ENCODE assay signal across 22 mouse cellular contexts in the genomic region with DNA sequence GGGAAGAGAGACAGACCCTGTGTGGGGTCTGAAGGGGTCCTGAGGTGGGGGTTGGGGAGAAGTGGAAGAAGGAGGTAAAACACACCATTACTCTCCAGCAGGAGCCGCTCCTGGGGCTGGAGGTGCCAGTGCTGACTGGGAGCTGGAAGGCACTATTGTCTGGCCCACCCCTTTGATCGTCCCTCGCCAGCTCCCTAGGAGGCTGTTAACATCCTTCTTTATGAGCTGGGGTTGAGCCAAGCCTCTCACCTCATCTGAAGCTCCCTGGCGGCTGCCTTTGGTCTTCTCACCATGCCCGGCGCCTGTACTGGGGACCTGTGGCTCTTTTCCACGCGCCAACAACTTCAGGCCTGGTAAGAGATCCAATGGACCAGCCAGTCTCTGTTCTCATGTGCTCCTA. TPM values are rescaled to one million over a fixed set of nuclear protein-coding genes. Genes with fewer than 3 reads are reported as not detected.
DNase-seq lines count a peak whose midpoint lies in the region; ATAC-seq and TF ChIP-seq lines count a peak whose summit lies in the region.
"Had no signal": no experiment of that assay in that cellular context is flagged by ENCODE, and none has a peak within 500 bp of the region (broad histone marks: within the 10 kb centered on the region; RNA-seq: fewer than 3 reads in every experiment).

No protein-coding gene starts in this region.

- peaks cover 55% of the 10 kb centered on the region for H3K4me1 ChIP-seq in hindbrain, embryonic 10.5 days (replicated peaks)
- H3K4me1 ChIP-seq in hindbrain, postnatal 0 days (ENCODE audit: insufficient read depth, low read length) = peaks cover 5% of the 10 kb centered on the region; the same call in 1 of the 2 replicates
- H3K4me1 ChIP-seq in E14TG2a.4 (replicated peaks; ENCODE audit: low read depth, low read length) = peaks cover 78% of the 10 kb centered on the region
- H3K4me1 ChIP-seq in embryonic facial prominence, embryonic 13.5 days = peaks cover 29% of the 10 kb centered on the region
- H3K4me1 ChIP-seq in midbrain, embryonic 11.5 days (ENCODE audit: control insufficient read depth, insufficient read depth, low read length) = no peaks in the 10 kb centered on the region
- H3K4me1 ChIP-seq: liver, embryonic 13.5 days had no signal

- peaks cover 56% of the 10 kb centered on the region for H3K27me3 ChIP-seq in hindbrain, embryonic 10.5 days (ENCODE audit: insufficient read depth, poor library complexity, severe bottlenecking)
- no peaks in the 10 kb centered on the region for H3K27me3 ChIP-seq in hindbrain, postnatal 0 days (ENCODE audit: insufficient read depth, low read length)
- H3K27me3 ChIP-seq in E14TG2a.4 (ENCODE audit: insufficient read depth, low read length) = peaks cover 17% of the 10 kb centered on the region; the same call in 1 of the 2 replicates
- 0 out of 2 replicates have a peak, but pooled peaks cover 4% of the 10 kb centered on the region for H3K27me3 ChIP-seq in embryonic facial prominence, embryonic 13.5 days
- H3K27me3 ChIP-seq in midbrain, embryonic 11.5 days (ENCODE audit: control insufficient read depth, insufficient read depth, low read length) = no peaks in the 10 kb centered on the region
- H3K27me3 ChIP-seq: lung, embryonic 15.5 days; neural tube, embryonic 15.5 days had no signal

- H3K9me3 ChIP-seq in hindbrain, embryonic 10.5 days = no peaks in the 10 kb centered on the region
- H3K9me3 ChIP-seq in hindbrain, postnatal 0 days (ENCODE audit: low read length) = no peaks in the 10 kb centered on the region
- no peaks in the 10 kb centered on the region for H3K9me3 ChIP-seq in E14TG2a.4 (ENCODE audit: low read length)
- H3K9me3 ChIP-seq in embryonic facial prominence, embryonic 13.5 days = no peaks in the 10 kb centered on the region
- no peaks in the 10 kb centered on the region for H3K9me3 ChIP-seq in midbrain, embryonic 11.5 days (ENCODE audit: control insufficient read depth, low read length)
- H3K9me3 ChIP-seq: G1E; liver, embryonic 13.5 days; lung, embryonic 15.5 days; midbrain, embryonic 12.5 days; neural tube, embryonic 15.5 days had no signal

- TF ChIP-seq CTCF in hindbrain, postnatal 0 days (IDR thresholded peaks at IDR 0.05; ENCODE audit: low read depth) = no peak
- TF ChIP-seq CTCF in E14TG2a.4 (conservative IDR thresholded peaks at IDR 0.05; ENCODE audit: low read length) = no peak

- no peak overlapping the region for H3K9ac ChIP-seq in hindbrain, postnatal 0 days (replicated peaks; ENCODE audit: low read length)
- 0 out of 2 replicates have a peak overlapping the region, but pooled peaks have one; percentile 27 for H3K9ac ChIP-seq in embryonic facial prominence, embryonic 13.5 days
- no peak overlapping the region for H3K9ac ChIP-seq in midbrain, embryonic 11.5 days (ENCODE audit: low read length)
- H3K9ac ChIP-seq: liver, embryonic 13.5 days; lung, embryonic 15.5 days; midbrain, embryonic 12.5 days; neural tube, embryonic 15.5 days had no signal

- H3K36me3 ChIP-seq in hindbrain, embryonic 10.5 days = no peaks in the 10 kb centered on the region
- H3K36me3 ChIP-seq in hindbrain, postnatal 0 days (ENCODE audit: insufficient read depth, low read length) = no peaks in the 10 kb centered on the region
- H3K36me3 ChIP-seq in E14TG2a.4 (ENCODE audit: insufficient read depth, low read length) = peaks cover 29% of the 10 kb centered on the region
- H3K36me3 ChIP-seq in embryonic facial prominence, embryonic 13.5 days = no peaks in the 10 kb centered on the region
- no peaks in the 10 kb centered on the region for H3K36me3 ChIP-seq in midbrain, embryonic 11.5 days (ENCODE audit: control insufficient read depth, insufficient read depth, low read length)
- H3K36me3 ChIP-seq: G1E; liver, embryonic 13.5 days; lung, embryonic 15.5 days; midbrain, embryonic 12.5 days; neural tube, embryonic 15.5 days had no signal

- WGBS in hindbrain, embryonic 10.5 days = 27% methylated on average over 8 of the region's 8 CpGs
- 22% methylated on average over 8 of the region's 8 CpGs for WGBS in hindbrain, postnatal 0 days
- 44% methylated on average over 8 of the region's 8 CpGs for WGBS in embryonic facial prominence, embryonic 13.5 days
- WGBS in midbrain, embryonic 11.5 days = 24% methylated on average over 8 of the region's 8 CpGs

- H3K4me2 ChIP-seq in hindbrain, postnatal 0 days (ENCODE audit: low read depth, low read length) = no peak overlapping the region
- 0 out of 2 replicates have a peak overlapping the region, but pooled peaks have one; percentile 12 for H3K4me2 ChIP-seq in embryonic facial prominence, embryonic 13.5 days
- no peak overlapping the region for H3K4me2 ChIP-seq in midbrain, embryonic 11.5 days
- H3K4me2 ChIP-seq: liver, embryonic 13.5 days; lung, embryonic 15.5 days; midbrain, embryonic 12.5 days; neural tube, embryonic 15.5 days had no signal

- no peak for ATAC-seq in hindbrain, postnatal 0 days
- peak; percentile 38; the same call in 1 of the 2 replicates for ATAC-seq in embryonic facial prominence, embryonic 13.5 days (ENCODE audit: insufficient number of reproducible peaks, insufficient read depth, low FRiP score, low TSS enrichment, low read depth)
- ATAC-seq in midbrain, embryonic 11.5 days (ENCODE audit: low FRiP score) = no peak
- ATAC-seq: forebrain, embryonic 16.5 days had no signal

- DNase-seq in hindbrain, embryonic 10.5 days (ENCODE audit: low spot score) = no peak
- DNase-seq in hindbrain, postnatal 0 days (ENCODE audit: low spot score) = no peak
- DNase-seq in ES-CJ7 (ENCODE audit: low read depth, low spot score) = peak; percentile 80
- DNase-seq in left cerebral cortex, adult 11 months (ENCODE audit: low spot score) = no peak
- DNase-seq in retina, postnatal 1 day = no peak
- no peak for DNase-seq in midbrain, embryonic 11.5 days (ENCODE audit: low spot score, missing footprints)
- DNase-seq: cerebellum, adult 18-20 months; cerebellum, postnatal 36 days; kidney, adult 9 months; liver, embryonic 13.5 days; right cerebral cortex, postnatal 25 days; thymus, adult 2 months had no signal

- H3K4me3 ChIP-seq in hindbrain, embryonic 10.5 days = no peak overlapping the region
- H3K4me3 ChIP-seq in hindbrain, postnatal 0 days (ENCODE audit: low read length) = no peak overlapping the region
- H3K4me3 ChIP-seq in E14TG2a.4 (replicated peaks; ENCODE audit: low read length) = peak overlapping the region; percentile 72
- no peak overlapping the region for H3K4me3 ChIP-seq in embryonic facial prominence, embryonic 13.5 days
- no peak overlapping the region for H3K4me3 ChIP-seq in midbrain, embryonic 11.5 days (ENCODE audit: low read depth, low read length)
- H3K4me3 ChIP-seq: erythroblast, embryonic 14.5 days; liver, embryonic 13.5 days; lung, embryonic 15.5 days; midbrain, embryonic 12.5 days; neural tube, embryonic 15.5 days had no signal

- peak overlapping the region; percentile 19; the same call in 1 of the 2 replicates for H3K27ac ChIP-seq in hindbrain, embryonic 10.5 days
- no peak overlapping the region for H3K27ac ChIP-seq in hindbrain, postnatal 0 days
- 0 out of 2 replicates have a peak overlapping the region, but pooled peaks have one; percentile 19 for H3K27ac ChIP-seq in embryonic facial prominence, embryonic 13.5 days
- no peak overlapping the region for H3K27ac ChIP-seq in midbrain, embryonic 11.5 days (ENCODE audit: low read depth, low read length)
- H3K27ac ChIP-seq: liver, embryonic 13.5 days; lung, embryonic 15.5 days; macrophage; midbrain, embryonic 12.5 days; neural tube, embryonic 15.5 days had no signal

RNA-seq across cellular contexts. Expression of gene Ngfr, which starts 34.9 kb away (rescaled TPM):
- 28.7 and 51.6 TPM in 2 replicates for polyA plus RNA-seq in hindbrain, embryonic 10.5 days (2016; fragmentation: Nextera tagmentation; extraction: Ambion mirVana)
- 53.2 and 66.9 TPM in 2 replicates for total RNA-seq in hindbrain, postnatal 0 days (2014; rRNA removed)
- 25.4 and 31.0 TPM in 2 replicates for polyA plus RNA-seq in hindbrain, postnatal 0 days (2015; fragmentation: Nextera tagmentation; extraction: Ambion mirVana)
- 25.4 and 27.2 TPM in 2 replicates for polyA plus RNA-seq in embryonic facial prominence, embryonic 13.5 days (2015; fragmentation: Nextera tagmentation; extraction: Ambion mirVana)
- polyA plus RNA-seq in midbrain, embryonic 11.5 days (2014; fragmentation: Nextera tagmentation; extraction: Ambion mirVana) = 14.2 and 14.6 TPM in 2 replicates
- total RNA-seq: granulocyte monocyte progenitor cell, adult 5-6 weeks had no signal
- polyA plus RNA-seq: G1E had no signal

RNA-seq across cellular contexts. Expression of gene Phb, which starts 44.3 kb away (rescaled TPM):
- 222 and 248 TPM in 2 replicates for polyA plus RNA-seq in hindbrain, embryonic 10.5 days (2016; fragmentation: Nextera tagmentation; extraction: Ambion mirVana)
- 143 and 156 TPM in 2 replicates for total RNA-seq in hindbrain, postnatal 0 days (2014; rRNA removed)
- polyA plus RNA-seq in hindbrain, postnatal 0 days (2015; fragmentation: Nextera tagmentation; extraction: Ambion mirVana) = 197 and 214 TPM in 2 replicates
- 209 and 218 TPM in 2 replicates for polyA plus RNA-seq in embryonic facial prominence, embryonic 13.5 days (2015; fragmentation: Nextera tagmentation; extraction: Ambion mirVana)
- polyA plus RNA-seq in midbrain, embryonic 11.5 days (2014; fragmentation: Nextera tagmentation; extraction: Ambion mirVana) = 195 TPM in 2 replicates

Comparison
In these comparisons a context has a peak if more than half of its experiments do, and no peak if none do; other contexts are left out.
1. H3K27ac ChIP-seq: peak in hindbrain, embryonic 10.5 days (single experiment) and embryonic facial prominence, embryonic 13.5 days (single experiment); none in hindbrain, postnatal 0 days (single experiment) and midbrain, embryonic 11.5 days (single experiment).